Mouse (Mus musculus): Measurements from ENCODE around the gene Sele. TPM values are rescaled to one million over a fixed set of nuclear protein-coding genes. Genes with fewer than 3 reads are reported as not detected.
A peak's percentile ranks its signal among the peaks of the same experiment; 100 is the strongest.
"Not testable (repeated sequence)": the region's sequence is repeated elsewhere in the genome, so short reads cannot be mapped to it uniquely, and the experiment has no call there.

The Sele gene
- not detected for polyA plus RNA-seq (2017; shearing (Covaris generic))

- ATAC-seq: no peak
These were observed at the start of gene Sele for GRCm38 (mm10) chr1:164047934-164048333. Gene Sele (plus strand): TSS chr1:164048234.

GRCm38 (mm10) chr1:164001831-164002452 is 46.1 kb upstream of the Sele start:
- no peak for ATAC-seq

- no peak for ATAC-seq
These were observed 43.7 kb upstream of the Sele start for GRCm38 (mm10) chr1:164004311-164004710.

- peak; percentile 85 for ATAC-seq
These were observed 38.8 kb upstream of the Sele start for GRCm38 (mm10) chr1:164009235-164009634.

GRCm38 (mm10) chr1:164014616-164015015 is 33.4 kb upstream of the Sele start:
- no peak for ATAC-seq

- no peak for ATAC-seq
These were observed 29.7 kb upstream of the Sele start for GRCm38 (mm10) chr1:164018221-164018896.

- ATAC-seq: no peak
These were observed 28.2 kb upstream of the Sele start for GRCm38 (mm10) chr1:164019789-164020188.

- ATAC-seq: not testable (repeated sequence)
These were observed 27.3 kb upstream of the Sele start for GRCm38 (mm10) chr1:164020746-164021145.

- not testable (repeated sequence) for ATAC-seq
These were observed 25.9 kb upstream of the Sele start for GRCm38 (mm10) chr1:164022106-164022505.

- no peak for ATAC-seq
These were observed 22.3 kb upstream of the Sele start for GRCm38 (mm10) chr1:164025685-164026084.

- no peak for ATAC-seq
These were observed 20.6 kb upstream of the Sele start for GRCm38 (mm10) chr1:164027416-164027815.

GRCm38 (mm10) chr1:164040385-164041135 is 7.5 kb upstream of the Sele start:
- ATAC-seq: no peak

GRCm38 (mm10) chr1:164043549-164043948 is 4.5 kb upstream of the Sele start:
- no peak for ATAC-seq

GRCm38 (mm10) chr1:164053561-164053960 is 5.5 kb downstream of the Sele start:
- ATAC-seq: peak; percentile 32

- ATAC-seq: no peak
These were observed 6.8 kb downstream of the Sele start for GRCm38 (mm10) chr1:164054800-164055199.

GRCm38 (mm10) chr1:164060071-164060470 is 12.0 kb downstream of the Sele start:
- ATAC-seq: no peak

- ATAC-seq: no peak
These were observed 13.2 kb downstream of the Sele start for GRCm38 (mm10) chr1:164061278-164061677.

GRCm38 (mm10) chr1:164061925-164062324 is 13.9 kb downstream of the Sele start, which contains the start of gene Sell:
Gene Sell (plus strand): TSS chr1:164061982.
- ATAC-seq: peak; percentile 48

- ATAC-seq: no peak
These were observed 14.8 kb downstream of the Sele start for GRCm38 (mm10) chr1:164062856-164063255.

- peak; percentile 61 for ATAC-seq
These were observed 15.7 kb downstream of the Sele start for GRCm38 (mm10) chr1:164063745-164064144.

GRCm38 (mm10) chr1:164069261-164069660 is 21.2 kb downstream of the Sele start:
- peak; percentile 13 for ATAC-seq

- ATAC-seq: no peak
These were observed 22.4 kb downstream of the Sele start for GRCm38 (mm10) chr1:164070461-164070860.

GRCm38 (mm10) chr1:164071111-164071510 is 23.1 kb downstream of the Sele start:
- ATAC-seq: peak; percentile 9

All from activated CD4-positive, CD25-positive, alpha-beta regulatory T cell, adult 4 months (primary cell).